Mouse (Mus musculus) gastrocnemius, adult 8-10 months (tissue): ENCODE measurements at regions not wholly inside any gene's neighbourhood (a gene's known extent, or its start where the extent isn't known, plus 50 kb on each side); places are given as distances from the start of the nearest gene placed in this dataset.
A peak's percentile ranks its signal among the peaks of the same experiment; 100 is the strongest.
"Not testable (repeated sequence)": the region's sequence is repeated elsewhere in the genome, so short reads cannot be mapped to it uniquely, and the experiment has no call there.

Source experiments
- DNase-seq, 2 experiments: peaks; one replicate each; pipeline ENCODE4 v3.0.0; 2022; ENCODE audit warnings: low spot score in 2 of 2

- no peak for DNase-seq
Measured at GRCm38 (mm10) chr9:43514731-43515458, 204.2 kb downstream of the Trim29 start.

- DNase-seq, result no peak
Measured at GRCm38 (mm10) chr9:43520931-43521330, 210.3 kb downstream of the Trim29 start.

GRCm38 (mm10) chr9:43524947-43525565 lies 214.4 kb downstream of the Trim29 start:
- DNase-seq, result no peak

- no peak for DNase-seq
Measured at GRCm38 (mm10) chr9:43532187-43532586, 211.6 kb upstream of the Nectin1 start.

- DNase-seq, result no peak
Measured at GRCm38 (mm10) chr9:43535967-43536366, 207.8 kb upstream of the Nectin1 start.

- DNase-seq, result no peak
Measured at GRCm38 (mm10) chr9:43537121-43537520, 206.7 kb upstream of the Nectin1 start.

GRCm38 (mm10) chr9:43540131-43540530 lies 203.7 kb upstream of the Nectin1 start:
- no peak for DNase-seq

GRCm38 (mm10) chr9:43541234-43541633 lies 202.6 kb upstream of the Nectin1 start:
- DNase-seq, result no peak

- no peak for DNase-seq
Measured at GRCm38 (mm10) chr9:43542077-43542654, 201.6 kb upstream of the Nectin1 start.

- DNase-seq, result no peak
Measured at GRCm38 (mm10) chr9:43545081-43545565, 198.7 kb upstream of the Nectin1 start.

- peak in 1 of 2 experiments; percentile 10 for DNase-seq
Measured at GRCm38 (mm10) chr9:43548883-43549282, 194.9 kb upstream of the Nectin1 start.

- no peak for DNase-seq
Measured at GRCm38 (mm10) chr9:43549293-43549692, 194.5 kb upstream of the Nectin1 start.

- not testable (repeated sequence) for DNase-seq
Measured at GRCm38 (mm10) chr9:43552758-43553157, 191.0 kb upstream of the Nectin1 start.

GRCm38 (mm10) chr9:43562016-43562415 lies 181.8 kb upstream of the Nectin1 start:
- DNase-seq, result no peak

- DNase-seq, result no peak
Measured at GRCm38 (mm10) chr9:43564239-43564906, 179.4 kb upstream of the Nectin1 start.

- DNase-seq, result no peak
Measured at GRCm38 (mm10) chr9:43568851-43569250, 174.9 kb upstream of the Nectin1 start.

- no peak for DNase-seq
Measured at GRCm38 (mm10) chr9:43571086-43571485, 172.7 kb upstream of the Nectin1 start.

- no peak for DNase-seq
Measured at GRCm38 (mm10) chr9:43575659-43576058, 168.1 kb upstream of the Nectin1 start.

GRCm38 (mm10) chr9:43580653-43581052 lies 163.1 kb upstream of the Nectin1 start:
- no peak for DNase-seq

- peak; percentile 20 to 32 for DNase-seq
Measured at GRCm38 (mm10) chr9:43585616-43586015, 158.2 kb upstream of the Nectin1 start.

GRCm38 (mm10) chr9:43593236-43593635 lies 150.5 kb upstream of the Nectin1 start:
- no peak for DNase-seq

GRCm38 (mm10) chr9:43594814-43595213 lies 149.0 kb upstream of the Nectin1 start:
- no peak for DNase-seq
